Mouse (Mus musculus) forebrain, embryonic 16.5 days (tissue): ENCODE measurements around the gene Gm20388. TPM values are rescaled to one million over a fixed set of nuclear protein-coding genes. Genes with fewer than 3 reads are reported as not detected.
A peak's percentile ranks its signal among the peaks of the same experiment; 100 is the strongest.

Source experiments
- ATAC-seq: fragments of 200-750 bp; cut with Nextera tagmentation; 2 replicates; pipeline ENCODE4 v1.8.0; 2017; ENCODE audit warnings: mild to moderate bottlenecking, moderate library complexity
- H3K27ac ChIP-seq: fragments of 300-500 bp; sonication (generic); 2 replicates; pipeline ENCODE4 v1.5.1; 2014; ENCODE audit warnings: low read length, control low read depth
- H3K27me3 ChIP-seq: fragments of 300-500 bp; sonication (generic); replicated peaks from 2 replicates; pipeline ENCODE4 v1.6.1; 2014; ENCODE audit warnings: low read length; ENCODE audit not compliant: control insufficient read depth, insufficient read depth
- H3K36me3 ChIP-seq: fragments of 300-500 bp; sonication (generic); 2 replicates; pipeline ENCODE4 v1.6.1; 2014; ENCODE audit not compliant: control insufficient read depth, insufficient read depth
- H3K4me1 ChIP-seq: fragments of 300-500 bp; sonication (generic); replicated peaks from 2 replicates; pipeline ENCODE4 v1.6.1; 2014; ENCODE audit warnings: low read length; ENCODE audit not compliant: control insufficient read depth, insufficient read depth
- H3K4me2 ChIP-seq: fragments of 300-500 bp; sonication (generic); 2 replicates; pipeline ENCODE4 v1.6.1; 2014; ENCODE audit warnings: mild to moderate bottlenecking, low read length, control low read depth
- H3K4me3 ChIP-seq: fragments of 300-500 bp; sonication (generic); replicated peaks from 2 replicates; pipeline ENCODE4 v1.5.1; 2014; ENCODE audit warnings: mild to moderate bottlenecking, low read length, control low read depth
- H3K9ac ChIP-seq: fragments of 300-500 bp; sonication (generic); replicated peaks from 2 replicates; pipeline ENCODE4 v1.6.1; 2014; ENCODE audit warnings: low read depth, low read length, control low read depth
- H3K9me3 ChIP-seq: fragments of 300-500 bp; sonication (generic); 2 replicates; pipeline ENCODE4 v1.6.1; 2016; ENCODE audit warnings: low read length; ENCODE audit not compliant: control insufficient read depth
- WGBS: fragments of 180-500 bp; shearing (Covaris S2); extraction: QIAGEN DNeasy Blood & Tissue Kit; methylation state at CpG from one replicate; pipeline ENCODE4 v1.1.7; 2014; 5-methylcytosine and 5-hydroxymethylcytosine counted together
- polyA plus RNA-seq: library from polyadenylated mRNA; unstranded; fragments of >200 nt; fragmentation: Nextera tagmentation; extraction: Ambion mirVana; gene quantifications from 2 replicates; pipeline ENCODE4 v1.2.1, GENCODE M21; 2015

Gm20388 gene
- polyA plus RNA-seq, 1 experiment from 2014 or later = 4.7 TPM

GRCm38 (mm10) chr8:120948050-120948595 lies 1037.5 kb downstream of the Gm20388 start:
- 73% methylated on average over 4 of the region's 4 CpGs for WGBS
- Histone ChIP-seq H3K27ac (no peak overlapping the region), H3K27me3 (peaks cover 13% of the 10 kb centered on the region), H3K4me3 (no peak overlapping the region), H3K9me3 (no peaks in the 10 kb centered on the region), H3K4me1 (no peaks in the 10 kb centered on the region), H3K9ac (no peak overlapping the region), H3K36me3 (no peaks in the 10 kb centered on the region), H3K4me2 (no peak overlapping the region)
- no peak for ATAC-seq

- Histone ChIP-seq H3K36me3 (no peaks in the 10 kb centered on the region), H3K9me3 (no peaks in the 10 kb centered on the region), H3K4me1 (no peaks in the 10 kb centered on the region), H3K9ac (no peak overlapping the region), H3K27ac (no peak overlapping the region), H3K4me3 (no peak overlapping the region), H3K27me3 (peaks cover 13% of the 10 kb centered on the region), H3K4me2 (no peak overlapping the region)
- no peak for ATAC-seq
- 51% methylated on average over 25 of the region's 25 CpGs for WGBS
These were observed 1038.2 kb downstream of the Gm20388 start for GRCm38 (mm10) chr8:120948620-120949491.

- Histone ChIP-seq H3K4me1 (no peaks in the 10 kb centered on the region), H3K27me3 (peaks cover 13% of the 10 kb centered on the region), H3K4me3 (no peak overlapping the region), H3K36me3 (no peaks in the 10 kb centered on the region), H3K9me3 (no peaks in the 10 kb centered on the region), H3K9ac (no peak overlapping the region), H3K4me2 (no peak overlapping the region), H3K27ac (no peak overlapping the region)
- no peak for ATAC-seq
- 24% methylated on average over 16 of the region's 16 CpGs for WGBS
These were observed 1040.1 kb downstream of the Gm20388 start for GRCm38 (mm10) chr8:120950674-120951218.

DNA sequence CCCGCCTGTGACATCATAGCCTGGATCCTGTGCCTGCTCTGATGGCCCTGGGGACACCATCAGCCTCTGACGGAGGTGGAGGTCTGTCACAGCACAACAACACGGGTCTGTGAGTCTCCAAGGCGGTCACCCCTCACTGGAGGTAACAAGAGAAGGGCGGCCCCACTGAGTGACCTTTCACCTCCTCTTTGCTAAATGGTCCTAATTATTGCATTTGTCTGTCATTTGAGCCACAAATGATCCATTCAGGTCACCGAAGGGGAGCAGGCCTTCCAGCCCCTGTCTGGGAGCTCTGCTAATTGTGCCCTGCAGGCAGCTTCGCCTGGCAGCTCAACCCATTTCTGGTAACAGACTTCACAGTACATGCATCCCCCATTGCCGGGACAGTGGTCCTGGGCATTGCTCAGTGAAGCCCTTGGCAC lies 1048.8 kb downstream of the Gm20388 start:
- Histone ChIP-seq H3K4me3 (no peak overlapping the region), H3K4me1 (peaks cover 8% of the 10 kb centered on the region; the same call in 1 of the 2 replicates), H3K9me3 (no peaks in the 10 kb centered on the region), H3K27me3 (peaks cover 2% of the 10 kb centered on the region), H3K27ac (no peak overlapping the region), H3K4me2 (no peak overlapping the region), H3K9ac (no peak overlapping the region), H3K36me3 (no peaks in the 10 kb centered on the region)
- 9% methylated on average over 8 of the region's 8 CpGs for WGBS
- ATAC-seq = peak; percentile 50; the same call in 1 of the 2 replicates

DNA sequence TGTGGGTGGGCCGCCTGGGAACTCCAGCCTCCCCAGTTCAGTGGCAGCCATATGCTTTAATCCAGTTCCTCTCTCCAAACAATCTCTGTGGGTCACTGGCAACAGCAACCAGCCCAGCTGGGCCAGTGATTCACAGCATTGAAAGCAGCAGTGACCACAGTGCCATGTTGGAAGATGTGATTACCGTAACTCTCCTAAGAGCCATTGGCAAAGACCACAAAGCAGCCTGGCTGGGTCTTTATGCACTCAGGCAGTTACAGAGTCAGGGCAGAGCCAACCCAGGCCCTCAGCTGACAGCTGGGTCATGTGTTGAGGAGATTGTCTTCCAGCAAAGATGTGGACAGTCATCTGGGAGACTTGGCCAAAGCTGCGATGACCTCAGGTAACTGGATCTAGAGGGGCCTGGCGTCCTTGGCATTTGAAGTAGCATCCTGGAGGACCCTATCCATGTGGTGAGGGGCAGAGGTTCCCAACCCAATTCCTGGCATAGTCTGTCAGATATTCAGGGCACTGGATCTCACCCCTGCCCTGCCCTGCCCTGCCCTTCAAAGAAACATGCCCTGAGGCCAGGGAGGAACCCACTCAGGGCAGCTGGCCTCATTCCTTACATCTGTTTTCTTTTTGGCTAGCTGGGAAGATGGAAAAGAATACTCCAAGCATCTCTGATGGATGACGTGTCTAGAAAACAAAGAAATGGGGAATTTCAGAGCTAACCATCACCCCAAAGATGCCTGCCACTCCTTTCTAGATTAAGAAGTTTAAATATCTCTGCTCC lies 1052.2 kb downstream of the Gm20388 start:
- no peaks in the 10 kb centered on the region for H3K9me3 ChIP-seq

DNA sequence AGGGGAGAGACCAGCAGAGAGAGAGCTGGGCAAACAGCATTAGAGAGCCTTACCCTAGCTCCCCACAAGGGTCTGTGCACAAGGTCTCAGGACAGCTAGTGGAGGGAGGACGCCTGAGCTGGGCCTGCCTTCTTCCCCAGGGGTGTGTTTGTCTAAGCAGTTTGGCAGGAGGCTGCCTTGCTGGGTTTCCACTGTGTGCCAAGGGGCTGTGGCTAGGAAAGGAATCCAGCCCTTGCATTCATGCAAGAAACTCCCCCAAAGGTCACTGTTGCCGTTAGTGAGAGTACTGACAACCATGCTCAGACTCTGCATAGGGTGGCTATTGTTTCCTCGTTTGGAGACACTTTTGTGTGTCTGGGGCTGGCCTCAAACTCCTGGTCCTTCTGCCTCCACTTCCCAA lies 1055.9 kb downstream of the Gm20388 start:
- Histone ChIP-seq H3K9me3 (no peaks in the 10 kb centered on the region), H3K4me1 (no peaks in the 10 kb centered on the region), H3K27me3 (peaks cover 6% of the 10 kb centered on the region), H3K27ac (no peak overlapping the region), H3K36me3 (no peaks in the 10 kb centered on the region), H3K4me3 (no peak overlapping the region), H3K4me2 (no peak overlapping the region), H3K9ac (no peak overlapping the region)
- 28% methylated on average over 3 of the region's 3 CpGs for WGBS
- no peak for ATAC-seq

More for the DNA sequence above, 1052.2 kb downstream of the Gm20388 start:
- no peak for ATAC-seq
- H3K4me1 ChIP-seq = peaks cover 8% of the 10 kb centered on the region; the same call in 1 of the 2 replicates
- no peak overlapping the region for H3K4me2 ChIP-seq
- peaks cover 2% of the 10 kb centered on the region for H3K27me3 ChIP-seq
- H3K27ac ChIP-seq = no peak overlapping the region
- no peaks in the 10 kb centered on the region for H3K36me3 ChIP-seq
- H3K9ac ChIP-seq = no peak overlapping the region
- H3K4me3 ChIP-seq = no peak overlapping the region
- WGBS = 90% methylated on average over 5 of the region's 5 CpGs

GRCm38 (mm10) chr8:120968308-120968707 lies 1057.7 kb downstream of the Gm20388 start:
- ATAC-seq = no peak
- H3K9ac ChIP-seq = no peak overlapping the region
- H3K4me2 ChIP-seq = no peak overlapping the region
- H3K27me3 ChIP-seq = peaks cover 18% of the 10 kb centered on the region
- H3K36me3 ChIP-seq = no peaks in the 10 kb centered on the region
- no peak overlapping the region for H3K27ac ChIP-seq
- no peaks in the 10 kb centered on the region for H3K9me3 ChIP-seq
- H3K4me3 ChIP-seq = no peak overlapping the region
- WGBS = 52% methylated on average over 6 of the region's 6 CpGs
- peaks cover 10% of the 10 kb centered on the region for H3K4me1 ChIP-seq

DNA sequence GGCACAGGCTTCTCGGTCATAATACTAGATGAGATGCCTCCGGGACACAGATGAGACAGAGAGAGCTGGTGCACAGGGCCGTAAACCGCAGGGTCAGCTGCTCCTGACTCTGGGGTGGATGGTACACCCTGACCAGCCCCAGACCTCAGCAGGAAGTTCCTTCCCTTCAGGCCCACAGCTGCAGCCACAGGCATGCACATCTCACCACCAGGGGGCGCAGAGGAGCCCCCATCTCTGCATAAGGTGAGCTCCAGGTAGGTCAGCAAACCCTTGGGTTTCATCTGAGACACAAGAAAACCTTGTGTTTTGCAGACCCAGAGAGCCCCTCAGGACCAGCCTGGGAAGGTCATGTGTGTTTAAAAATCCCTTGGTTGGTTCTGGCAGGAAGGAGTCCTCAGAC lies 1059.7 kb downstream of the Gm20388 start:
- no peak overlapping the region for H3K9ac ChIP-seq
- ATAC-seq = no peak
- H3K9me3 ChIP-seq = no peaks in the 10 kb centered on the region
- no peaks in the 10 kb centered on the region for H3K36me3 ChIP-seq
- H3K4me2 ChIP-seq = no peak overlapping the region
- 28% methylated on average over 5 of the region's 5 CpGs for WGBS
- H3K4me3 ChIP-seq = no peak overlapping the region
- peaks cover 10% of the 10 kb centered on the region for H3K4me1 ChIP-seq
- H3K27me3 ChIP-seq = peaks cover 28% of the 10 kb centered on the region
- H3K27ac ChIP-seq = no peak overlapping the region
